In genomic region chr5:148942305-148942704, GRCm38 (mm10) we compare ENCODE assay signal across 14 mouse cellular contexts. TPM values are rescaled to one million over a fixed set of nuclear protein-coding genes. Genes with fewer than 3 reads are reported as not detected.
DNase-seq lines count a peak whose midpoint lies in the region; TF ChIP-seq lines count a peak whose summit lies in the region.
"Had no signal": no experiment of that assay in that cellular context is flagged by ENCODE, and none has a peak within 500 bp of the region (broad histone marks: within the 10 kb centered on the region; RNA-seq: fewer than 3 reads in every experiment).

No protein-coding gene starts in this region.

- no peak for DNase-seq in kidney, adult 2 months
- no peak for DNase-seq in kidney, postnatal 10 days
- peak; percentile 62 for DNase-seq in thymus, postnatal 4 days
- no peak for DNase-seq in thymus, adult 18-20 months
- no peak for DNase-seq in right cerebral cortex, postnatal 4 days
- DNase-seq in urinary bladder, adult 18-20 months (ENCODE audit: low spot score in 2 of 2): no peak
- DNase-seq in gastrocnemius, adult 8-10 months (ENCODE audit: low spot score in 2 of 2): no peak
- DNase-seq: adrenal gland, postnatal 36 days had no signal

- H3K4me1 ChIP-seq in kidney, adult 2 months (ENCODE audit: control insufficient read depth, insufficient read depth, low read length): no peaks in the 10 kb centered on the region
- H3K4me1 ChIP-seq in cortical plate, adult 2 months (ENCODE audit: control insufficient read depth, insufficient read depth, low read length): 0 out of 2 replicates have a peak, but pooled peaks cover 1% of the 10 kb centered on the region

- H3K27ac ChIP-seq in kidney, adult 2 months (ENCODE audit: insufficient read depth, low read depth, low read length): no peak overlapping the region
- H3K27ac ChIP-seq in cortical plate, adult 2 months (ENCODE audit: insufficient read depth, low read length): no peak overlapping the region
- H3K27ac ChIP-seq: kidney, embryonic 15.5 days; midbrain, embryonic 15.5 days had no signal

- H3K27me3 ChIP-seq in kidney, adult 2 months (replicated peaks; ENCODE audit: control insufficient read depth, insufficient read depth, low read length): no peaks in the 10 kb centered on the region
- H3K27me3 ChIP-seq: kidney, embryonic 15.5 days; liver, embryonic 15.5 days; midbrain, embryonic 15.5 days had no signal

- TF ChIP-seq POLR2A in kidney, adult 2 months (IDR thresholded peaks at IDR 0.05; ENCODE audit: low read depth, low read length): no peak
- TF ChIP-seq POLR2A in cortical plate, adult 2 months (IDR thresholded peaks at IDR 0.05; ENCODE audit: extremely low read depth, insufficient read depth, low read length): no peak

- no peak overlapping the region for H3K4me3 ChIP-seq in kidney, adult 2 months (ENCODE audit: insufficient read depth, low read depth, low read length)
- H3K4me3 ChIP-seq in cortical plate, adult 2 months (ENCODE audit: insufficient read depth, low read length): no peak overlapping the region
- H3K4me3 ChIP-seq: hindbrain, embryonic 10.5 days; kidney, embryonic 15.5 days; liver, embryonic 15.5 days; midbrain, embryonic 15.5 days had no signal

- 95% methylated on average over 6 of the region's 6 CpGs for WGBS in kidney, adult 2 months

- peak; percentile 45 for TF ChIP-seq CTCF in kidney, adult 2 months (conservative IDR thresholded peaks at IDR 0.05; ENCODE audit: insufficient read depth, insufficient read length, low read depth, low read length)
- TF ChIP-seq CTCF in cortical plate, adult 2 months (IDR thresholded peaks at IDR 0.05; ENCODE audit: extremely low read depth, insufficient read depth, low read length): peak; percentile 24; the same call in 1 of the 2 replicates

- H3K36me3 ChIP-seq in kidney, adult 2 months (ENCODE audit: control insufficient read depth, insufficient read depth, low read length): no peaks in the 10 kb centered on the region
- H3K36me3 ChIP-seq: hindbrain, embryonic 10.5 days; kidney, embryonic 15.5 days; liver, embryonic 15.5 days; midbrain, embryonic 15.5 days had no signal

RNA-seq across cellular contexts. Expression of gene Katnal1, which starts 13.2 kb away (rescaled TPM):
- 6.6 and 7.5 TPM in 2 replicates for polyA plus RNA-seq in kidney, adult 2 months (2012; rRNA removed)
- 42.9 and 43.1 TPM in 2 replicates for polyA plus RNA-seq in cortical plate, adult 2 months (2012; rRNA removed)
- 1 to 10 TPM; 4.3 to 5.3 (median 4.5) TPM for total RNA-seq in gastrocnemius, adult 8-10 months (2022)

RNA-seq across cellular contexts. Expression of gene Gm42791, which starts 52.6 kb away (rescaled TPM):
- polyA plus RNA-seq in kidney, adult 2 months (2012; rRNA removed): not detected in 2 replicates
- polyA plus RNA-seq in cortical plate, adult 2 months (2012; rRNA removed): not detected in 2 replicates
- total RNA-seq in gastrocnemius, adult 8-10 months (2022): 1 to 10 TPM; 2.1 to 2.7 (median 2.5) TPM
- polyA plus RNA-seq: kidney, embryonic 15.5 days; liver, embryonic 15.5 days; urinary bladder, adult 2 months had no signal
